In the genomic region with DNA sequence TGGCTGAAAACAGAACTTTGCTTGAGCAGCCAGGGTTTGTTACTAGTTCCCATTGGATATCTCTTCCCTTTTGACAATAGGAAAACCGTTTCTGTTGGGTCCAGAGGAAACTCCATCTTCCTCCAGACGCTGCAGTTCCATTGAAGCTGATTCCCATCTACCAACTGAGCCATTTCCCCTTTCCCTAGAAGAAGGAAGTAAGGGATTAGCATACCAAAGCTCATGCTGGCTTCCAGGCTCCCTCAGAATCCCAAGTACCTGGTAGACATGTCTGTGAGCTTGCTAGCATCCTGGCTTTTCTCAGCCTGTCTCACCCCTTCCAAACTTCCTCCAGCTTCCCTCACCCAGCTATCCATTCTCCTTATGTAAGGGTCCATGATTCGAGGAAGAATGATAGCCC, we compare ENCODE assay signal across 24 mouse cellular contexts. TPM values are rescaled to one million over a fixed set of nuclear protein-coding genes. Genes with fewer than 3 reads are reported as not detected.
A peak's percentile ranks its signal among the peaks of the same experiment; 100 is the strongest.
DNase-seq lines count a peak whose midpoint lies in the region; ATAC-seq lines count a peak whose summit lies in the region.
"Had no signal": no experiment of that assay in that cellular context is flagged by ENCODE, and none has a peak within 500 bp of the region (broad histone marks: within the 10 kb centered on the region; RNA-seq: fewer than 3 reads in every experiment).

No protein-coding gene starts in this region.

- H3K27me3 ChIP-seq in heart, embryonic 11.5 days (ENCODE audit: control insufficient read depth, insufficient read depth, low read length): no peaks in the 10 kb centered on the region
- H3K27me3 ChIP-seq in kidney, embryonic 16.5 days (ENCODE audit: insufficient read depth, low read length): no peaks in the 10 kb centered on the region
- H3K27me3 ChIP-seq in kidney, embryonic 15.5 days: no peaks in the 10 kb centered on the region
- no peaks in the 10 kb centered on the region for H3K27me3 ChIP-seq in lung, embryonic 16.5 days (ENCODE audit: control insufficient read depth, insufficient read depth, low read depth, low read length)
- H3K27me3 ChIP-seq: embryonic facial prominence, embryonic 13.5 days; forebrain, embryonic 12.5 days; heart, embryonic 15.5 days had no signal

- H3K36me3 ChIP-seq in heart, embryonic 11.5 days (ENCODE audit: control insufficient read depth, insufficient read depth, low read length): no peaks in the 10 kb centered on the region
- peaks cover 3% of the 10 kb centered on the region; the same call in 1 of the 2 replicates for H3K36me3 ChIP-seq in kidney, embryonic 16.5 days (ENCODE audit: insufficient read depth, low read length)
- H3K36me3 ChIP-seq in kidney, embryonic 15.5 days: 0 out of 2 replicates have a peak, but pooled peaks cover 7% of the 10 kb centered on the region
- H3K36me3 ChIP-seq in lung, embryonic 16.5 days (ENCODE audit: control insufficient read depth, insufficient read depth, low read length): no peaks in the 10 kb centered on the region
- H3K36me3 ChIP-seq: embryonic facial prominence, embryonic 13.5 days; forebrain, embryonic 12.5 days; G1E; heart, embryonic 15.5 days had no signal

- no peaks in the 10 kb centered on the region for H3K9me3 ChIP-seq in heart, embryonic 11.5 days (replicated peaks; ENCODE audit: control insufficient read depth, low read length)
- H3K9me3 ChIP-seq in kidney, embryonic 16.5 days (ENCODE audit: low read length): no peaks in the 10 kb centered on the region
- H3K9me3 ChIP-seq in kidney, embryonic 15.5 days (replicated peaks): no peaks in the 10 kb centered on the region
- no peaks in the 10 kb centered on the region for H3K9me3 ChIP-seq in lung, embryonic 16.5 days (ENCODE audit: control insufficient read depth, low read length)
- H3K9me3 ChIP-seq: embryonic facial prominence, embryonic 13.5 days; forebrain, embryonic 12.5 days; G1E; heart, embryonic 15.5 days had no signal

- H3K27ac ChIP-seq in heart, embryonic 11.5 days (ENCODE audit: low read depth, low read length): no peak overlapping the region
- H3K27ac ChIP-seq in kidney, embryonic 16.5 days (ENCODE audit: low read length): peak overlapping the region; percentile 47; the same call in 1 of the 2 replicates
- H3K27ac ChIP-seq in kidney, embryonic 15.5 days: no peak overlapping the region
- H3K27ac ChIP-seq in lung, embryonic 16.5 days (ENCODE audit: low read length): peak overlapping the region; percentile 72; the same call in 1 of the 2 replicates
- H3K27ac ChIP-seq: embryonic facial prominence, embryonic 13.5 days; forebrain, embryonic 12.5 days; heart, embryonic 15.5 days had no signal

- 50% methylated on average over 3 of the region's 3 CpGs for WGBS in heart, embryonic 11.5 days (ENCODE audit: insufficient replicate concordance)
- WGBS in kidney, embryonic 16.5 days: 57% methylated on average over 3 of the region's 3 CpGs
- 64% methylated on average over 3 of the region's 3 CpGs for WGBS in kidney, embryonic 15.5 days
- WGBS in lung, embryonic 16.5 days: 62% methylated on average over 3 of the region's 3 CpGs

- no peak overlapping the region for H3K4me3 ChIP-seq in heart, embryonic 11.5 days (ENCODE audit: low read depth, low read length)
- no peak overlapping the region for H3K4me3 ChIP-seq in kidney, embryonic 16.5 days (ENCODE audit: low read length)
- H3K4me3 ChIP-seq in kidney, embryonic 15.5 days (replicated peaks): no peak overlapping the region
- no peak overlapping the region for H3K4me3 ChIP-seq in lung, embryonic 16.5 days (ENCODE audit: low read length)
- H3K4me3 ChIP-seq: embryonic facial prominence, embryonic 13.5 days; forebrain, embryonic 12.5 days; heart, embryonic 15.5 days had no signal

- ATAC-seq in heart, embryonic 11.5 days (replicated peaks; ENCODE audit: insufficient number of reproducible peaks, low FRiP score, low TSS enrichment): no peak
- ATAC-seq in kidney, embryonic 16.5 days (ENCODE audit: low FRiP score, low TSS enrichment): no peak
- no peak for ATAC-seq in kidney, embryonic 15.5 days (replicated peaks; ENCODE audit: low FRiP score)
- no peak for ATAC-seq in lung, embryonic 16.5 days (ENCODE audit: low read depth)
- no peak for ATAC-seq in granulocyte monocyte progenitor cell, adult 5-6 weeks (replicated peaks; ENCODE audit: poor library complexity, severe bottlenecking)
- ATAC-seq: CD4-positive, CD25-positive, alpha-beta regulatory T cell, adult 4 months; forebrain, embryonic 16.5 days; hindbrain, embryonic 16.5 days; inflammation-experienced regulatory T-cells, adult 6 months had no signal

- no peak overlapping the region for H3K4me2 ChIP-seq in heart, embryonic 11.5 days
- no peak overlapping the region for H3K4me2 ChIP-seq in kidney, embryonic 16.5 days (replicated peaks; ENCODE audit: low read depth, low read length)
- no peak overlapping the region for H3K4me2 ChIP-seq in kidney, embryonic 15.5 days
- no peak overlapping the region for H3K4me2 ChIP-seq in lung, embryonic 16.5 days (ENCODE audit: low read depth, low read length)
- H3K4me2 ChIP-seq: embryonic facial prominence, embryonic 13.5 days; forebrain, embryonic 12.5 days; heart, embryonic 15.5 days had no signal

- no peak overlapping the region for H3K9ac ChIP-seq in heart, embryonic 11.5 days (ENCODE audit: low read depth, low read length)
- no peak overlapping the region for H3K9ac ChIP-seq in kidney, embryonic 16.5 days (replicated peaks; ENCODE audit: low read length)
- H3K9ac ChIP-seq in kidney, embryonic 15.5 days: no peak overlapping the region
- no peak overlapping the region for H3K9ac ChIP-seq in lung, embryonic 16.5 days (ENCODE audit: low read length)
- H3K9ac ChIP-seq: embryonic facial prominence, embryonic 13.5 days; forebrain, embryonic 12.5 days; heart, embryonic 15.5 days had no signal

- peaks cover 4% of the 10 kb centered on the region; the same call in 1 of the 2 replicates for H3K4me1 ChIP-seq in heart, embryonic 11.5 days (ENCODE audit: control insufficient read depth, insufficient read depth, low read length)
- no peaks in the 10 kb centered on the region for H3K4me1 ChIP-seq in kidney, embryonic 16.5 days (ENCODE audit: insufficient read depth, low read length)
- H3K4me1 ChIP-seq in kidney, embryonic 15.5 days: 0 out of 2 replicates have a peak, but pooled peaks cover 7% of the 10 kb centered on the region
- peaks cover 22% of the 10 kb centered on the region for H3K4me1 ChIP-seq in lung, embryonic 16.5 days (replicated peaks; ENCODE audit: control insufficient read depth, insufficient read depth, low read length)

- peak; percentile 89 for DNase-seq in heart, adult 11 months
- no peak for DNase-seq in lung, postnatal 14 days
- peak; percentile 93 for DNase-seq in R1 (ENCODE audit: low read depth, low spot score)
- DNase-seq: adrenal gland, adult 2 months; adrenal gland, postnatal 25 days; B cell, adult 2 months; cerebellum, adult 18-20 months; cerebellum, adult 9-11 months; cerebellum, postnatal 36 days; gastrocnemius, postnatal 10 days; heart, postnatal 36 days had no signal

RNA-seq across cellular contexts. Expression of a gene that starts 45.4 kb away (rescaled TPM):
- polyA plus RNA-seq in heart, embryonic 11.5 days (2014; fragmentation: Nextera tagmentation; extraction: Ambion mirVana): 6.8 and 9.5 TPM in 2 replicates
- polyA plus RNA-seq in kidney, embryonic 16.5 days (2015; fragmentation: Nextera tagmentation; extraction: Ambion mirVana): 32.5 and 33.2 TPM in 2 replicates
- 28.6 and 30.2 TPM in 2 replicates for polyA plus RNA-seq in kidney, embryonic 15.5 days (2015; fragmentation: Nextera tagmentation; extraction: Ambion mirVana)
- polyA plus RNA-seq in lung, embryonic 16.5 days (2015; fragmentation: Nextera tagmentation; extraction: Ambion mirVana): 27.6 and 27.8 TPM in 2 replicates
- total RNA-seq in granulocyte monocyte progenitor cell, adult 5-6 weeks (2014; fragmentation: Nextera tagmentation): 0.09 TPM in 1 of 2 replicates, not detected in the other
- total RNA-seq in granulocyte monocyte progenitor cell, adult 5-6 weeks (2017): 0.10 TPM in 1 of 2 replicates, not detected in the other
- polyA plus RNA-seq: CD4-positive, CD25-positive, alpha-beta regulatory T cell, adult 4 months; G1E had no signal

Comparison
In these comparisons a context has a peak if more than half of its experiments do, and no peak if none do; other contexts are left out.
1. H3K27ac ChIP-seq: peak in kidney, embryonic 16.5 days (single experiment) and lung, embryonic 16.5 days (single experiment); none in heart, embryonic 11.5 days (single experiment) and kidney, embryonic 15.5 days (single experiment).